Mouse (Mus musculus): Measurements from ENCODE around the gene Ank2.

- TF ChIP-seq POLR2A (IDR thresholded peaks at IDR 0.05; ENCODE audit: insufficient read depth, low read depth, low read length) (no peak), CTCF (IDR thresholded peaks at IDR 0.05; ENCODE audit: insufficient read depth, low read depth, low read length) (no peak)
Observed at GRCm38 (mm10) chr3:127139638-127140037, 359.5 kb downstream of the Ank2 start.
